Mouse (Mus musculus) c-Kit-positive CD71-positive TER-119-negative erythroid progenitor cells, embryonic 14.5 days (primary cell): ENCODE results near the gene Rpl23a.

Experiments
- DNase-seq: peaks from one replicate; pipeline ENCODE4 v3.0.0-alpha.2; 2013; ENCODE audit warnings: low read depth

The Rpl23a gene

GRCm38 (mm10) chr11:78167257-78167959 is 16.0 kb downstream of the Rpl23a start:
- no peak for DNase-seq

- DNase-seq = no peak
These were observed 16.7 kb downstream of the Rpl23a start for GRCm38 (mm10) chr11:78166640-78167039.

GRCm38 (mm10) chr11:78166161-78166560 is 17.2 kb downstream of the Rpl23a start:
- DNase-seq = no peak

- DNase-seq = no peak
These were observed 17.6 kb downstream of the Rpl23a start for GRCm38 (mm10) chr11:78165761-78166109.

GRCm38 (mm10) chr11:78164924-78165760 is 18.2 kb downstream of the Rpl23a start, which contains the start of gene Traf4:
Gene Traf4, minus strand, starts transcription at chr11:78165589.
- DNase-seq = peak; percentile 74

GRCm38 (mm10) chr11:78164604-78164923 is 18.8 kb downstream of the Rpl23a start:
- DNase-seq = no peak

GRCm38 (mm10) chr11:78163681-78164603 is 19.4 kb downstream of the Rpl23a start:
- no peak for DNase-seq

GRCm38 (mm10) chr11:78163045-78163444 is 20.3 kb downstream of the Rpl23a start:
- DNase-seq = no peak

GRCm38 (mm10) chr11:78162504-78162903 is 20.9 kb downstream of the Rpl23a start:
- DNase-seq = no peak

- DNase-seq = no peak
These were observed 21.4 kb downstream of the Rpl23a start for GRCm38 (mm10) chr11:78161968-78162367.

GRCm38 (mm10) chr11:78161169-78161568 is 22.2 kb downstream of the Rpl23a start:
- no peak for DNase-seq

- DNase-seq = no peak
These were observed 22.7 kb downstream of the Rpl23a start for GRCm38 (mm10) chr11:78160675-78161074.

GRCm38 (mm10) chr11:78160171-78160570 is 23.2 kb downstream of the Rpl23a start:
- no peak for DNase-seq

GRCm38 (mm10) chr11:78159557-78159956 is 23.8 kb downstream of the Rpl23a start:
- no peak for DNase-seq

GRCm38 (mm10) chr11:78159096-78159495 is 24.3 kb downstream of the Rpl23a start:
- peak; percentile 86 for DNase-seq

- no peak for DNase-seq
These were observed 27.2 kb downstream of the Rpl23a start for GRCm38 (mm10) chr11:78156156-78156699.

- DNase-seq = no peak
These were observed 27.7 kb downstream of the Rpl23a start for GRCm38 (mm10) chr11:78155674-78156073.

- DNase-seq = no peak
These were observed 29.6 kb downstream of the Rpl23a start for GRCm38 (mm10) chr11:78153778-78154177.

- DNase-seq = no peak
These were observed 30.8 kb downstream of the Rpl23a start for GRCm38 (mm10) chr11:78152299-78153231.

- DNase-seq = peak; percentile 61
These were observed 32.2 kb downstream of the Rpl23a start for GRCm38 (mm10) chr11:78151161-78151560.
